Mouse (Mus musculus) lung, embryonic 14.5 days (tissue): ENCODE data around the gene Gm49395. TPM values are rescaled to one million over a fixed set of nuclear protein-coding genes. Genes with fewer than 3 reads are reported as not detected.
A peak's percentile ranks its signal among the peaks of the same experiment; 100 is the strongest.

ENCODE experiments used
- ATAC-seq: fragments of 200-750 bp; cut with Nextera tagmentation; 2 replicates; pipeline ENCODE4 v1.8.0; 2017; ENCODE audit warnings: mild to moderate bottlenecking, moderate TSS enrichment, moderate library complexity; ENCODE audit not compliant: insufficient read depth
- DNase-seq: peaks from one replicate; pipeline ENCODE4 v3.0.0-alpha.2; 2015
- H3K27ac ChIP-seq: fragments of 300-500 bp; sonication (generic); 2 replicates; pipeline ENCODE4 v1.5.1; 2014; ENCODE audit warnings: low read depth, mild to moderate bottlenecking, moderate library complexity
- H3K27me3 ChIP-seq: fragments of 300-500 bp; sonication (generic); 2 replicates; pipeline ENCODE4 v1.6.1; 2014; ENCODE audit warnings: low read length, control low read depth; ENCODE audit not compliant: insufficient read depth
- H3K36me3 ChIP-seq: fragments of 300-500 bp; sonication (generic); 2 replicates; pipeline ENCODE4 v1.6.1; 2014; ENCODE audit warnings: control low read depth; ENCODE audit not compliant: insufficient read depth
- H3K4me1 ChIP-seq: fragments of 300-500 bp; sonication (generic); 2 replicates; pipeline ENCODE4 v1.6.1; 2014; ENCODE audit warnings: antibody characterized with exemption, control low read depth; ENCODE audit not compliant: insufficient read depth
- H3K4me2 ChIP-seq: fragments of 300-500 bp; sonication (generic); 2 replicates; pipeline ENCODE4 v1.6.1; 2014; ENCODE audit warnings: mild to moderate bottlenecking
- H3K4me3 ChIP-seq: fragments of 300-500 bp; sonication (generic); 2 replicates; pipeline ENCODE4 v1.5.1; 2014; ENCODE audit warnings: low read depth, low read length
- H3K9ac ChIP-seq: fragments of 300-500 bp; sonication (generic); 2 replicates; pipeline ENCODE4 v1.6.1; 2014
- H3K9me3 ChIP-seq: fragments of 300-500 bp; sonication (generic); 2 replicates; pipeline ENCODE4 v1.6.1; 2016; ENCODE audit warnings: low read depth, low read length, control low read depth
- CTCF ChIP-seq: IDR thresholded peaks from 2 replicates; pipeline ENCODE4 v1.5.1; 2016; ENCODE audit warnings: antibody characterized with exemption, low read depth
- WGBS: fragments of 180-500 bp; shearing (Covaris S2); extraction: QIAGEN DNeasy Blood & Tissue Kit; methylation state at CpG from one replicate; pipeline ENCODE4 v1.1.7; 2014; 5-methylcytosine and 5-hydroxymethylcytosine counted together
- polyA plus RNA-seq: library from polyadenylated mRNA; unstranded; fragments of >200 nt; fragmentation: Nextera tagmentation; extraction: Ambion mirVana; gene quantifications from 2 replicates; pipeline ENCODE4 v1.2.1, GENCODE M21; 2014

The Gm49395 gene
- polyA plus RNA-seq, 1 experiment from 2014 or later, result 8.3 TPM

GRCm38 (mm10) chr13:114992260-114993014, 109.3 kb downstream of the Gm49395 start:
- Histone ChIP-seq H3K27ac (no peak overlapping the region), H3K4me2 (no peak overlapping the region), H3K36me3 (peaks cover 11% of the 10 kb centered on the region; the same call in 1 of the 2 replicates), H3K9ac (no peak overlapping the region), H3K9me3 (no peaks in the 10 kb centered on the region), H3K4me3 (no peak overlapping the region), H3K27me3 (no peaks in the 10 kb centered on the region), H3K4me1 (no peaks in the 10 kb centered on the region)
- WGBS, result 63% methylated on average over 14 of the region's 14 CpGs
- no peak for TF ChIP-seq CTCF
- no peak for DNase-seq
- no peak for ATAC-seq

- H3K4me2 ChIP-seq, result no peak overlapping the region
- no peak overlapping the region for H3K4me3 ChIP-seq
- H3K4me1 ChIP-seq, result no peaks in the 10 kb centered on the region
- H3K9ac ChIP-seq, result no peak overlapping the region
- no peaks in the 10 kb centered on the region for H3K27me3 ChIP-seq
- no peak for TF ChIP-seq CTCF
- ATAC-seq (no peak), DNase-seq (no peak)
- WGBS, result 44% methylated on average over 6 of the region's 6 CpGs
- peaks cover 14% of the 10 kb centered on the region for H3K36me3 ChIP-seq
- no peaks in the 10 kb centered on the region for H3K9me3 ChIP-seq
- H3K27ac ChIP-seq, result no peak overlapping the region
Observed at GRCm38 (mm10) chr13:114987668-114988067, 114.1 kb downstream of the Gm49395 start.

- no peak overlapping the region for H3K27ac ChIP-seq
- H3K4me3 ChIP-seq, result no peak overlapping the region
- TF ChIP-seq CTCF, result peak; percentile 32
- H3K36me3 ChIP-seq, result peaks cover 13% of the 10 kb centered on the region
- peak; percentile 51; the same call in 1 of the 2 replicates for ATAC-seq
- H3K9ac ChIP-seq, result no peak overlapping the region
- no peaks in the 10 kb centered on the region for H3K9me3 ChIP-seq
- H3K4me2 ChIP-seq, result no peak overlapping the region
- WGBS, result 54% methylated on average over 2 of the region's 2 CpGs
- H3K27me3 ChIP-seq, result no peaks in the 10 kb centered on the region
- no peaks in the 10 kb centered on the region for H3K4me1 ChIP-seq
- DNase-seq, result peak; percentile 74
Observed at GRCm38 (mm10) chr13:114987161-114987560, 114.6 kb downstream of the Gm49395 start.

Other genes starting within 250 kb of the Gm49395 start
- gene Itga2, start 169.8 kb downstream of the Gm49395 start, polyA plus RNA-seq, result 10.1 and 10.8 TPM in 2 replicates
- gene Pelo, start 11.7 kb downstream of the Gm49395 start, polyA plus RNA-seq, result 6.6 and 7.0 TPM in 2 replicates
- 36.2 and 36.7 TPM in 2 replicates for gene Itga1, start within 50 bp of the Gm49395 start, polyA plus RNA-seq